Mouse (Mus musculus): ENCODE measurements around the gene Gm49711.

DNA sequence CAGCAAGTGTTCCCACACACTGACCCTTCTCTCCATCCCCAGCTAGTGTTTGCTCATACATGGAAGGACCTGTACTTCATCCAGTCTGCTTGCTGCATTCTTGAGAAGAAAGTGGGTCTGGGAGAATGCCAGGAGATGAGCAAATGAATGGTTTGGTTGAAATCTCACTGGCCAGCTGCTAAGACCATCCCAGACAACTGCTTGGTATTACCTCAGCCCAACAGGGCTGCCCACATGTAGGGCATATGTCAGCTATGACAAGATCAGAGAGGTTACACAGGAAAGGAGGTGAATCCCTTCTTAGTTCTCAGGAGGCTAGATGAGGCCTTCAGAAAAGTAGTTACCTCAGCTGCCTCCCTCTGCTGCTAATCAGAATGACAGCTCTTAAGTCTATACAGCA is 132.5 kb downstream of the Gm49711 start:
- TF ChIP-seq CTCF (IDR thresholded peaks at IDR 0.05; ENCODE audit: borderline replicate concordance, insufficient read depth, low read length) (no peak), POLR2A (IDR thresholded peaks at IDR 0.05; ENCODE audit: low read depth, low read length) (no peak)

Measured in embryonic fibroblast, embryonic 13.5 days (primary cell).